In genomic region chr1:78781899-78782298, GRCm38 (mm10) we compare ENCODE assay signal across 10 mouse cellular contexts. TPM values are rescaled to one million over a fixed set of nuclear protein-coding genes. Genes with fewer than 3 reads are reported as not detected.
DNase-seq lines count a peak whose midpoint lies in the region; ATAC-seq lines count a peak whose summit lies in the region.
"Had no signal": no experiment of that assay in that cellular context is flagged by ENCODE, and none has a peak within 500 bp of the region (broad histone marks: within the 10 kb centered on the region; RNA-seq: fewer than 3 reads in every experiment).

No protein-coding gene starts in this region.

- no peaks in the 10 kb centered on the region for H3K9me3 ChIP-seq in kidney, embryonic 15.5 days (replicated peaks)
- H3K9me3 ChIP-seq in stomach, embryonic 16.5 days (replicated peaks; ENCODE audit: control insufficient read depth, low read length) = no peaks in the 10 kb centered on the region
- H3K9me3 ChIP-seq: midbrain, embryonic 12.5 days had no signal

- no peaks in the 10 kb centered on the region for H3K27me3 ChIP-seq in kidney, embryonic 15.5 days
- no peaks in the 10 kb centered on the region for H3K27me3 ChIP-seq in stomach, embryonic 16.5 days (ENCODE audit: control insufficient read depth, insufficient read depth, low read length)
- H3K27me3 ChIP-seq: midbrain, embryonic 12.5 days had no signal

- no peak overlapping the region for H3K9ac ChIP-seq in kidney, embryonic 15.5 days
- no peak overlapping the region for H3K9ac ChIP-seq in stomach, embryonic 16.5 days (ENCODE audit: low read length)
- H3K9ac ChIP-seq: midbrain, embryonic 12.5 days had no signal

- no peak overlapping the region for H3K4me3 ChIP-seq in kidney, embryonic 15.5 days (replicated peaks)
- H3K4me3 ChIP-seq in stomach, embryonic 16.5 days (replicated peaks; ENCODE audit: low read length) = no peak overlapping the region
- H3K4me3 ChIP-seq: midbrain, embryonic 12.5 days had no signal

- H3K4me1 ChIP-seq in kidney, embryonic 15.5 days = 0 out of 2 replicates have a peak, but pooled peaks cover 4% of the 10 kb centered on the region
- no peaks in the 10 kb centered on the region for H3K4me1 ChIP-seq in stomach, embryonic 16.5 days (ENCODE audit: control insufficient read depth, insufficient read depth, low read length)
- H3K4me1 ChIP-seq: midbrain, embryonic 12.5 days had no signal

- intact Hi-C loops in left cerebral cortex, postnatal 36 days (cut with DNase I) = no loop called here

- H3K36me3 ChIP-seq in kidney, embryonic 15.5 days = no peaks in the 10 kb centered on the region
- H3K36me3 ChIP-seq in stomach, embryonic 16.5 days (ENCODE audit: control insufficient read depth, insufficient read depth, low read length) = no peaks in the 10 kb centered on the region
- H3K36me3 ChIP-seq: midbrain, embryonic 12.5 days had no signal

- ATAC-seq in kidney, embryonic 15.5 days (replicated peaks; ENCODE audit: low FRiP score) = peak; percentile 54
- ATAC-seq in stomach, embryonic 16.5 days (ENCODE audit: insufficient read depth, low FRiP score) = peak; percentile 56; the same call in 1 of the 2 replicates

- peak; percentile 21 for DNase-seq in gastrocnemius, postnatal 10 days
- no peak for DNase-seq in gastrocnemius, adult 8-10 months (ENCODE audit: low spot score in 2 of 2)
- peak; percentile 2 for DNase-seq in right cerebral cortex, adult 18-20 months
- DNase-seq in right cerebral cortex, adult 2 months (ENCODE audit: low spot score in 2 of 2) = no peak
- no peak for DNase-seq in left cerebral cortex, postnatal 36 days (ENCODE audit: low spot score in 2 of 2)
- no peak for DNase-seq in frontal cortex, postnatal 10 days (ENCODE audit: low spot score in 2 of 2)

- WGBS in kidney, embryonic 15.5 days = 29% methylated on average over 5 of the region's 5 CpGs
- WGBS in stomach, embryonic 16.5 days = 33% methylated on average over 5 of the region's 5 CpGs

- H3K27ac ChIP-seq in kidney, embryonic 15.5 days = no peak overlapping the region
- H3K27ac ChIP-seq in stomach, embryonic 16.5 days (ENCODE audit: low read length) = no peak overlapping the region
- H3K27ac ChIP-seq: midbrain, embryonic 12.5 days had no signal

- no peak overlapping the region for H3K4me2 ChIP-seq in kidney, embryonic 15.5 days
- no peak overlapping the region for H3K4me2 ChIP-seq in stomach, embryonic 16.5 days (ENCODE audit: low read depth, low read length)
- H3K4me2 ChIP-seq: midbrain, embryonic 12.5 days had no signal

RNA-seq across cellular contexts. Expression of gene Kcne4, which starts 34.7 kb away (rescaled TPM):
- 1 to 10 TPM; 3.2 to 3.4 TPM for total RNA-seq in gastrocnemius, postnatal 10 days (2021)
- total RNA-seq in gastrocnemius, adult 8-10 months (2022) = under 1 TPM; 0.46 to 0.91 (median 0.71) TPM
- 7.3 and 7.7 TPM in 2 replicates for polyA plus RNA-seq in kidney, embryonic 15.5 days (2015; fragmentation: Nextera tagmentation; extraction: Ambion mirVana)
- 11.5 and 13.7 TPM in 2 replicates for polyA plus RNA-seq in stomach, embryonic 16.5 days (2015; fragmentation: Nextera tagmentation; extraction: Ambion mirVana)
- 1 to 10 TPM; 1.1 to 1.3 TPM for total RNA-seq in left cerebral cortex, postnatal 36 days (2021)
- total RNA-seq: common myeloid progenitor, adult 5-6 weeks had no signal

Comparison
In these comparisons a context has a peak if more than half of its experiments do, and no peak if none do; other contexts are left out.
1. DNase-seq: peak in gastrocnemius, postnatal 10 days (single experiment) and right cerebral cortex, adult 18-20 months (single experiment); none in gastrocnemius, adult 8-10 months (0 of 2), right cerebral cortex, adult 2 months (0 of 2), left cerebral cortex, postnatal 36 days (0 of 2) and frontal cortex, postnatal 10 days (0 of 2).